Mouse (Mus musculus): Measurements from ENCODE around the gene Gmfg.

The Gmfg gene

GRCm38 (mm10) chr7:28438771-28439170, 1.5 kb downstream of the Gmfg start:
- DNase-seq = no peak

- DNase-seq = no peak
These were observed 3.5 kb downstream of the Gmfg start for GRCm38 (mm10) chr7:28440739-28441138.

- DNase-seq = no peak
These were observed 4.7 kb downstream of the Gmfg start for GRCm38 (mm10) chr7:28441776-28442485.

- no peak for DNase-seq
These were observed 5.4 kb downstream of the Gmfg start for GRCm38 (mm10) chr7:28442688-28443087.

GRCm38 (mm10) chr7:28444344-28444974, 7.2 kb downstream of the Gmfg start:
- DNase-seq = no peak

- peak; percentile 76 for DNase-seq
These were observed 9.2 kb downstream of the Gmfg start for GRCm38 (mm10) chr7:28446446-28446845.

GRCm38 (mm10) chr7:28447101-28447830, 10.0 kb downstream of the Gmfg start:
- peak; percentile 24 for DNase-seq

GRCm38 (mm10) chr7:28447865-28448820, 10.9 kb downstream of the Gmfg start:
- DNase-seq = no peak

GRCm38 (mm10) chr7:28451531-28452360, 14.5 kb downstream of the Gmfg start, which contains the start of gene Lrfn1:
TSS of gene Lrfn1 (plus strand) at chr7:28451980.
- peak; percentile 76 for DNase-seq

- no peak for DNase-seq
These were observed 15.2 kb downstream of the Gmfg start for GRCm38 (mm10) chr7:28452361-28453005.

GRCm38 (mm10) chr7:28460361-28460760, 23.1 kb downstream of the Gmfg start:
- DNase-seq = no peak

GRCm38 (mm10) chr7:28462769-28463168, 25.5 kb downstream of the Gmfg start:
- DNase-seq = no peak

- DNase-seq = peak; percentile 56
These were observed 27.4 kb downstream of the Gmfg start for GRCm38 (mm10) chr7:28464416-28465212.

GRCm38 (mm10) chr7:28466721-28467212, 29.5 kb downstream of the Gmfg start:
- peak; percentile 39 for DNase-seq

- DNase-seq = peak; percentile 85
These were observed 30.0 kb downstream of the Gmfg start for GRCm38 (mm10) chr7:28467213-28467751.

- no peak for DNase-seq
These were observed 38.9 kb downstream of the Gmfg start for GRCm38 (mm10) chr7:28476191-28476590.

GRCm38 (mm10) chr7:28477363-28477762, 40.1 kb downstream of the Gmfg start:
- DNase-seq = no peak

GRCm38 (mm10) chr7:28478854-28479253, 41.6 kb downstream of the Gmfg start:
- peak; percentile 42 for DNase-seq

GRCm38 (mm10) chr7:28482854-28483253, 45.6 kb downstream of the Gmfg start:
- DNase-seq = no peak

GRCm38 (mm10) chr7:28484192-28484591, 46.9 kb downstream of the Gmfg start:
- DNase-seq = no peak

Data from embryo, embryonic 11 days (tissue).